Mouse (Mus musculus) frontal cortex, adult (tissue): ENCODE measurements at regions not wholly inside any gene's neighbourhood (a gene's known extent, or its start where the extent isn't known, plus 50 kb on each side); places are given as distances from the start of the nearest gene placed in this dataset.

ENCODE experiments used
- ATAC-seq: cut with Nextera tagmentation; 2 replicates; pipeline ENCODE4 v1.9.2; 2017; ENCODE audit warnings: mild to moderate bottlenecking, moderate library complexity, mixed read lengths; ENCODE audit not compliant: low TSS enrichment

DNA sequence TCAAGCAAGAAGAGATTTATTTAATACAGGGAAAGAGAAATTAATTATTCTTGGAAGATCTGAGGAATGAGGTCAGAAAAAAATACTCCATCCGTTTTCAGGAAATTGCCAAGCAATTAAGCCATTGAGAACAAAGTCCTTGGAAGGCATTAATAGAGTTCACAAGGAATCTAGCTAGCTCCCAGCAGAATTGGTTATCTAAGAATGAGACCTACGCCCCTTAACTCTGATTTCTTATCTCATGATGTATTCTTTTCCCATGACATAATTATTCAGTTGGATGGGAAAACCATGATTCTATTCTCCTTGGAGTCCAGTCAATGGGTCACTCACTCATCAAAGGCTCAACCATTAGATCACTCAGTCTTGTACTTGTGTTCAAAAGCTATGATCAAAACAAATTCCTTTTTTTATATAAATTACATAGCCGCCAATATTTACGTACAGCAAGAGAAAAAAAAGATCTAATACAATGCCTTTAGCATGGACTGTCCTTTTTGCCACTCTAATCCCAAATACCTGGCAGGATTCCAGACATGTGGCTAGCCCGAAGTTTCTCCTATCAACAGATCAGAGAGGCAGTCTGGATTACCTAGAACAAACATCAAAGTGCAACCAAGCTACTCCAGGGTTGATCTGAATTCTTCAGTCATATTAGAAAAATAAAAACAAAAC is 213.3 kb downstream of the Galc start:
- no peak for ATAC-seq

DNA sequence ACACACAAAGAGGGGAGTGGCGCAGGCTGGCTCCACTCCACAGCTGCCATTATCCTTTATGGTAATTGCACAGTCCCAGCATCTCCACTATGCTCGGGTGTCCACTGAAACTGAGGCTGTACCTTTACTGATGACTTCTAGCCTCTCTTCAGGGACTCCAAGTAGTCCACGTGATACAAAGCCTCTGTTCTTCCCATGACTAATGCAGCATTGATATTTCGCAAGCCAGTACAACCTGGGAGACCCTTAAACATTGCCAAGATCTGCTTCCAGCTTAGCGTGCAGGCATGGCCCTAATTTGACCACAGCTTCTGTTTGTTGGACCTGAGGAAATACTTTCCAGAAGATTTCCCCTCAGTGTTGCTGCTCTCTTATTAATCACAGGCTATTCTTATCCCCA is 215.8 kb downstream of the Galc start:
- no peak for ATAC-seq

DNA sequence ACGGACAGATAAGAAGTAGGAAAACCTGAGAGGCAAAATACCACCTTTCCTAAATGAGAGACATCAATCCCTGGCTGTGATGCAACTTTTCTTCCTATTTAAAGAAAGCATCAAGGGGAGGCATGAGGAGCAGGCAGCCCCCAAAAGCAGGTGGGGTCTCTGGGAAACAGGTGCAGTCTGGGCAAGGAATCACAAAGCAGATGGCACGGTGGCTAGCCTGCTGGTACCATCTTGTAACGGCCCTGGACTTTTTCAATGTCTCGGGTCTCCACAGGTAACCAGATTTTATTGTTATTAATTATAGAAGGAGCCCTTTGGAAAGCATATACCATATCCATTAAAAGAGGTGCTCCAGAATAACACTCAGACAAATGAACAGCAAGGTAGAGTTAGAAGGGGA is 219.6 kb downstream of the Galc start:
- ATAC-seq = no peak

DNA sequence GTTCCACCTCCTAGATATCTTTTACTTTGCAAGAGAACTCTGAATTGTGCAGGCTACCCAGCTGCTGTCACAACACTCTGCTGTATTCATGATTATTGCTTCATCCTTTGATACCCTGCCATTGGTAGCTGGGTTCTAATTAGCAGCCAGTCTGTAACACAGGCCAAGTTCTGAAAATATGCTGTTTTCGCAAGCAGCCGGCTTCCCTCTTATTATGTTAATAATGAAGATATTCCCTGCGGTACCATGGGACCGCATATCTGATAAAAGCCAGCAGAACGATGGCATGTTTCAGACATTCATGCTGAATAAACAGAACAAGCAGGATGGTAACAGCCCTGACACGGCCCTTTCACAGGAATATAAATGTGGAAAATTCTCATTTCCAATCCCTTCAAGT is 235.6 kb downstream of the Galc start:
- peak; percentile 59; the same call in 1 of the 2 replicates for ATAC-seq

DNA sequence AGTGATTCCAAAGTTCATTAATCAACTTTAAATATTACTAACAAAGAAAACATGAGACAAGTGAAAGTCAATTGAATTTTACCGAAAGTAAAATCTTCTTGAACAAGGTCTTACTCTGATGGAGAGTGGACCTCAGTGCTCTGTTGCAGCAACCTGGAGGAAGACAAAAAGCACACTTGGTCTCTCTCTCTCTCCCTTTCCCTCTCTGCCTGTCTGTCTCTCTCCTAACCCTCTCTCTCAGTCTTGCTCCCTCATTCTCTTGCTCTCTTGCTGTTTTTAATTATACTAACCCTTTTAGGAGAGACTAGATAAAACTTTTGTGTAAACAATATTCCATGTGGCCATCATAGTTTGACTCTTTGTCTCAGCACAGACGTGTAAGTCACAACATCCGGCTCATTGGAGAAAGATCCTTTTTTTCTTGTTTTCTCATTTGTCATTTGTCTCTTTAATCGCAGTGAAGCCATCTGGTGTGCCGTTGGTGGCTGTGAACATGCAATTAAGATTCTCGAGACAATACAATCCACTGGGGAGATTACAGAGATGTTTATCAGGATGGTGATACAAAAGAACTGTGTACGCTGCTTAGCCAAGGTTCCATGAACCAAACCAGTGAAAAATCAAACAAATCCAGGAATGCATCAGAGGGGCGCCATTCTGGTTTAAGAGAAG is 244.5 kb downstream of the Galc start:
- no peak for ATAC-seq

DNA sequence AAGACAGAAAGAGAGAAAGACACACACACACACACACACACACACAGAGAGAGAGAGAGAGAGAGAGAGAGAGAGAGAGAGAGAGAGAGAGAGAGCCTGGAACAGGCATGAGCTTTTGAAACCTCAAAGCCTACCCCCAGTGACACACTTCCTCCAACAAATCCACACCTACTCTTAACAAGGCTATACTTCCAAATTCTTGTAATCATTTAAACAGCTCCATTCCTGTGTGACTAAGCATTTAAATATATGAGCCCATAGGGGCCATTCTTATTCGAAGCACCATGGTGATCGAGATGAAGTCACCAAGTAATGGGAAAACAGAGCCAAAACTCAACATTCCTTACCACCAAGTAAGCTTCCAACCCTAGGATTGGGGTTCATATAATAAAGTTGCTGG is 250.1 kb downstream of the Galc start:
- no peak for ATAC-seq

DNA sequence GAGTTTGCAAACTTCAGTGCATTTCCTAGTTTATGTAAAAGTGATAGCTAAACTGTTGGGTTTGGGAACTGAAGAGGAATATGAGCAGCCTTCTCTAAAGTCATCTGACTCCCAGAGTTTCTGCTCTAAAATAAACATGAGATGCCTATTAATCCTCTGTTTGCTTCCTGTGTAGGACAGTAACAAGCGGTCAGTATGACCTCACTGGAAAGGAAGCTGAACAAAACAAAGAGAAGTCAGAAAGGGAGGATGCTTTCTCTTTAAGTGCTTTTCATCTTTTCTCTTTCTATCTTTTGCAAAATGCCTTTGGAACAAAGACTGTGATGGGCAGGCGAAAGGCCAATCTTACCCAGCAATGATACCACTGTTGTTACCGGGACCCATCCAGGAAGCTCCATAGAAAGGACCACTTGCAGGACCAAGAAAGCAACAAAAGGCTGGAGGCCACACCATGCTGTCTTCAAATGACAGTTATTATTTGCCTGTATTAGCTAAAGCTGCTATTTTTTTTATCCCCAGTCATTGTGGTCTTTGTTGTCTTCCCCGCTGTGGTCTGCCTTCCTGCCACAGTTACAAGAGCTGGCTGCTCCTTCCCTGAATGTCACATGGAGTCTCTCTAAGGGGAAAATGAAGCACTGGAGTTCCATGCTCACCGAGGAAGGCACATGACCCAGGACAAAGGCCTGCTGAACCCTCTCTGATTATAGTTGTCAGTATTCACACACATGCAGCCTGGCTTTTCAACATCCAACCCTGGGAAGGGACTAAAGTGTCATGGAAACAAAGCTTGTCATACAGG is 253.4 kb downstream of the Galc start:
- ATAC-seq = no peak

DNA sequence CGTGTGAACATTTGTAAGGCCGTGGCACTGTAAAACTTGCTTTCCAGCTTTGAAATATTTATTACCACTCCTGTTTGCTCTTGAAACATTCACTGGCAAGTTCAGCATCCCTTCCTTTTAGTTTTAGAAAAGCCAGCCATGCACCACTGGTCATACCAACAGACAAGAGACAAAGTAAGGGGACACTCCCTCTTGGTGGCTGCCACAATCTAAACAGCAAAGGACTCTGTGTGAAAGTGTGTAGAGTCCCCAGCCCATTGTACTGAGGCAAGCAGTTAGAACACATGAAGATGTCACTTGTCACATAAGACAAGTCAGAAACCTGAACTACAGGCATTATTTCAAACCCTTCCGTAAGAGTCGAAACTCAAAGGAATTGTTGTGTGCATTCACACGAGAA is 257.0 kb downstream of the Galc start:
- ATAC-seq = no peak

DNA sequence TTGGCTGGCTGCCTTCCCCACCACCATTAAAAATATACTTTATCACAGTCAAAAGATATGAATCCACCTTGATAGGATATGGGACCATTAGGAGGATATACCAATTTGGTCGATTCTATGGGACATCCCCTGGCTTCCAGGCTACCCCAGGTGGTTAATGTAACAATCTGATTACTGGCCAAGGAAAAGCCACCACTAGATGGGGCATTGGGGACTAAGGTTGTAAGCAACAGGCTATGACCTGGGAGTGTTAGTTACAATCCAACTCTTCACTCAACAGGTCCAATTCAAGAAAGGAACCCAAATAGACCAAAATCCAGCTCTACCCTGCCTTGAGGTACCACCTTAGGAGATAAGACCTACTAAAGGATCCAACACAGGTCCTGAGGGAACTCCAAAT is 264.4 kb downstream of the Galc start:
- no peak for ATAC-seq

DNA sequence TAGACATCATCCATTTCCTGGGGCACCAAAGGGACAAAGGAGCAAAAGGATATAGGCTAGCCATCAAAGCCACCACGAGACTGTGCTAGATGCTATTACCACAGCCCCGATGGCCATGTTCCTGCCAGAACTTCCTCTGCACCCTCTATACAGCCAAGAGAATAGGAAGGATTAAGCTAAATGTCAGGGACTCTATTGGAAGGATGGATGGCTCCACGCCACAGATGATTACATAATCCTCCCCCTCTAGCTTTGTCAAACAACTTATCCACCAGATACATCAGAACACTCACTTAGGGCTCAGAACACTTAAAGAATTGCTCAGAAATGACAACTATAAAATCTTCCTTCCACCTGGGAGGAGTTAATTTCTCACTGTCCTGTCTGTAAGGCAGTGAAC is 265.3 kb downstream of the Galc start:
- peak; percentile 57 for ATAC-seq

DNA sequence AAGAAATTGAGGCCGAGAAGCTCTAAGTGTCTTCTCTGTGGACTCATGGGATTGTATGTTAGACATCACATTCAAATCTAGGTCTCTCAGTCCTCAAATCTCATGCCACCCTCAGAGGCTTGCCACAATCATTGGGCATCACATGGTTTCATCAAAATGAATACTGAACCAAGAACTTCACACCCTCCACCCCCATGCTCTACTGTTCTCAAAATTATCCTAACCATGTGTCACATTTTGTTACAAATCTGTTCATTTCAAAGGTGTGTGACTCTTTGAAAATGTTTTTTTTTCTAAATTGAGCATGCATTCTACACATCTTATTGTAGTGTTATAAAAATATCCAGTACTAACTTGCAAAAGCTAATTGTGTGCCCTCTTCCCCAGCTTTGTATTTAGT is 275.9 kb downstream of the Galc start:
- ATAC-seq = peak; percentile 98

DNA sequence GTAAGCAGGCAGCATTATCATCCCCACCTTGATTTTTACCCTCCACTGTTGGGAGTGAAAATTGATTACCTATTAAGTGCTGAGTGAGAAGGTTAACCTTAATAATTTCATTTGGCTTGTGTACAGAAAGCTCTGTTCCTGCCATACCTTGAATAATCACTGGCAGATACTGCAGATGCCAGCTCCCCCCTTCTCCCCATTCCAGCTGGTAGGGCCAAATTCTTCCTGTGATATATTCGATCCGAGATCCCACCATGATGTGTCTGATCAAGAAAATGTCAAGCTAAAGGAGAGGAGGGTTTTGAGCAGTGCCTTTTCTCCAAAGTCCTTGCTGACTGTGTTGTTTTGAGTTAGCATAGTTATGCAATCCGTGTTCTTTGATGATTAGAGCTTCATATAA is 280.6 kb downstream of the Galc start:
- ATAC-seq = no peak

DNA sequence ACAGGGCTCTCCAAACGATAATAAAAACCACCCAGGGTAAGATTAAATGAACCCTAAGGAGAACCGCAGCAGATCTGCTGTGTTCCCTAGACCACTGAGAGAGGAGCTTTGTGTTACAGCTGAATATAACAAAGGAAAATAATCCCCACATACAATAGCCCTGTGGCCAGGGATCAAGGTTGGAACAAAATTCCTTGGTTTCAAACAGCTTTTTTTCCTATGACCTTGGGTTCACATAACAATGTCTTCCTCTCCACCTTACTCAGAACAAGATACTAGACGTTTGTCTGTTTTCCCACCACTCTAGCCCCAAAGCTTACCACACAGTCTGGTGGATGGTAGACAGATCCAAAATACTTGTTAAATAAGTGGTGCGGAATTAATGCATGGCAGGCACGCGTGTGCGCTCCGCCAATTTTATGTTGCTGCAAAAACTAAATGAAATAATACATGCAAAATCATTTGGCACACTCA is 281.0 kb downstream of the Galc start:
- ATAC-seq = no peak

DNA sequence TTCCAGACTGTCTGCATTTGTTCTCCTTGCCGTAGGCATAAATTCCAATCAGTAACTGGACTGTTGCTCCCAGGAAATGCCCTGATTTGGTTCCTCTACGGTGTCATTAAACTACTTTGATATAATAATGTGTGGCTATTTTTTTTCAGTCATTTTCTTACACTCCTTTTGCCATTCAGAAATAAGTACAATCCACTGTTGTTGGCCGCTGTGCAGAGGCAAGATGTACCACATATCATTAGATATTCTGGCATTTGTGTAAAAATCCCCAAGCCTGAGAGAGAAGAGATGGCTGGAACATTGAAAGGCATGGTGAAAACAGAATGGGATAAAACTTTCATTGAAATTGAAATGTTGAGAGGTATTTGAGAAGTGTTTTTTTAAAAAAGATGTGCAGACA is 281.6 kb downstream of the Galc start:
- ATAC-seq = no peak

DNA sequence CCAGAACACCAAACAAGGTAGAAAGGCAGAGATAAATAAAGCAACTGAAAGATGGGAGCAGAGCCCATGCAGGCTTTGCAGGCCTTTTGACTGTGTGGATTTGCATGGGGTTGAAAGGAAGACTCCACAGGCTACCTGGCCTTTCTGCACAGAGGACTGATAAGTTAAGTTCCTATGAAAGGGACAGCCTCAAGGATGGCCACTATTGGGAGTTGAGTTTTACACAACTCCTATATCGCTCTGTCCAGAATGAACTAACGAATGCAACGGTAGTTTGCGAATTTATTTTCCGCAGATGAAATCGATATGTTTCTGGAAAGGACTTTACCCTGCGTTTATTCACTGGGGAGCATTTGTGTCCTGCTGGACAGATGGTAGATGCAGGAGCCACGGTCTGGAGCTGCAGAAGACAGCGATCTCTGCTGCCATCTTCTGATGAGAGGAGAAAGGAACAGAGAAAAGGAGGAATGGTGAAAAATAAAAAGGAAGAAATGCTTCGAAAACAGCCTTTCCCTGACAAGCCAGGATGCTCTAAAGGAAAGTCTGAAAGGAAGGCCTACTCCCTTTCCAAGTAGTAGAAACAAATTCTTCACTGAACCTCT is 285.2 kb downstream of the Galc start:
- peak; percentile 92 for ATAC-seq

DNA sequence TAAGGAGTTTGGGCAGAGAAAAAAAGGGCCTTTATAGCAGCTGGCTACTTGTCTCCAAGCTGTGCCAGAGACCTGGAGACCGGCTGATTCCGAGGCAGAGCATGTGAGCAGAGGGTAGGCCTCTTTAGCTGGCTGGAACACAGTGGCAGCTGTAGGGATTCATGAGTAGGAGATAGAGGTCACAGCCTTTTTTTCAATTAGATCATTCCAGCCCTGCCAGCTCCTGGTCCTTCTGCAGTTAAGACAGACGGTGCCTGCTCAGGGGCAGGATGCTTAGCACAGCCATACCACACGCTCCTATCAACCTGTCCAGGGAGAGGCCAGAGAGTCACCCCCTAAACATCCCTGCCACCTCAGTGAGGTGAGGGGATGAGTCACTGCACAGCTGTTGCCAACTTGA is 302.1 kb downstream of the Galc start:
- no peak for ATAC-seq

DNA sequence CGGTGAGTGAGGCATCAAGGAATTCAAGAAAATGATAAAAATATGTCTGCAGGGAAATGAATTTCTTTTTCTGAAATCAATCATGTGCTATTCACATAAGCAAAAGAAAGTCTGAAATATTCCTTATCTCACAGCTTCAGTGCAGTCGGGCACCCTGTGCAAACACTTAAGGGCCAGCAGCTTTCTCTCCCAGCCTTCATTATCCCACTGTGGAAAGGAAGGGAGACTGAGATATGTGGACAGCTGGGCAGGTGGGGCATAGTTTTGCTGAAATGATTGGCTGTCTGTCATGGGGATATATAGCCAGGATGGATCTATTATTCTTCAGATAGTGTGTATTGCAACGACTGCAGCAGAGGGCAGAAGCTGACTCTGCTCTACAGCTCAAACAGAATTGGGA is 305.9 kb downstream of the Galc start:
- ATAC-seq = no peak

DNA sequence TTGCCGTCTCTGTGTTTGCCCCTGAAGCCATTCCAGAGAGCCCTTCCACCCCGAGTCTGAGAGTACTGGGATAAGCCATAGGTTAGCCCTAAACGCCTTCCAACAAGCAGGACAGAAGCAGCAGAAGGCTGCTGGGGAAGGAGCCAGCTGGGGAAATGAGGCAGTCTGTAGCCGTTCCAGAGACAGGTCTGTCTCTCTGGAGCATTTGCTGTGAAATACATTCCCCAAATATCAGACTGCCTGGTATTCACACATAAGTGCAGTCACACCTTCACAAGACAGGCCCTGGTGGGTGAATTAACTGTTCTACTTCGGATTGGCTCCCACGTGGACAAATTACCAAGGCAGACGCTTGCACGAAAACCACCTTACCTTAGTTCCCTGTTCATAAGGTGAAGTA is 307.1 kb downstream of the Galc start:
- ATAC-seq = peak; percentile 65

DNA sequence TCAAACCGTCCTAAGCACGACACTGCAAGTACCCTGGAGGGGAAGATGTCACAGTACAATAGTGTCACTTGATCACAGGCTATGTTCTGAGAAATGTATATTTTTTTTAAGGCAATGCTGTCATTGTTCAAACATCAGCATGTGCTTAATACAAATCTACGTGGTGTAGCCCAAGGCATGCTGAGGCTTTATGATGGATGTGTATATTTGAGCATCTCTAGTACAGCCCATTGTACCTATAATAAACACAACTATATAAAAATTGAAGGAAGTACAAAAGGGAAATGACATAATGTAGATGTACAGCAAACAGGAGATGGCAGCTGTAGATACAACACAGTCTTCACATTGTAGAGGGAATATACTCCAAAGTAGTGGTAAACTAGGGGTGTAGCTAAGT is 309.2 kb downstream of the Galc start:
- ATAC-seq = no peak

DNA sequence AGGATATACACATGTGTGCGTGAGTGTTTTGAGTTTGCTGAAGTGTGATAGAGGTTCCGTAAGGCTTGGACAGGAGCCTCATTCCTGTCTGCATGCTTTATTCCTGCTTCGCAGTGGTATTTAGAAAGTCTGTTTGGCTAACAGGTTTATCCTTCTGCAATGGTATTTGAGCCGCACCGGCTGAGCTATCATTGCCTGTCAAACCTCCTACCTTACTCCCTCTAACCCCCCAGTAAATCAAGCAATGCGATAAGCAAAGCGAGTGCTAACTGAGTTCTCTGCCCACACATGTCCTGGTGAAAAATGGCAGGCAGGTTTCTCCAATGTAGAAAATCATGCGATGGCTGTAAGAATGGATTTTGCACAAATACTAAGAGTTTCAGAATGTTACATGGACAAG is 311.8 kb downstream of the Galc start:
- ATAC-seq = peak; percentile 27

DNA sequence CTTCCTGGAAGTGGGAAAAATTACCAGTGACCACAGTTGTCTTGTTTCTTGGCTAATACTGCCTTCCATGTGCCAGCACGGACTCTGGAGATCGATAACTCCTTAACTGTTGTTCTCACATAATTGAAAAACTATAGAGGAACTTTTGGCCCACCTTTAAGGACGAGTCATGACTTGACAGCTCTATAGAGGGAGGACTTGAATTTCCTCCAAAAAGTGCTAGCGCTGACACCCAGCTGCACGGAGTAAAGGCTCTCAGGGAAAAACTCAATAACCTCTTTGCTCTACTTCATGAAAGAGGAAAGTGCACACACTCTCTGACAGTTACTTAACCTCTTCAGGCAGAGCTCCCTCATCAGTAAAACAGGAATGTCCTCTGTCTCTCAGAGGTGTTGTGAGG is 320.9 kb downstream of the Galc start:
- no peak for ATAC-seq

DNA sequence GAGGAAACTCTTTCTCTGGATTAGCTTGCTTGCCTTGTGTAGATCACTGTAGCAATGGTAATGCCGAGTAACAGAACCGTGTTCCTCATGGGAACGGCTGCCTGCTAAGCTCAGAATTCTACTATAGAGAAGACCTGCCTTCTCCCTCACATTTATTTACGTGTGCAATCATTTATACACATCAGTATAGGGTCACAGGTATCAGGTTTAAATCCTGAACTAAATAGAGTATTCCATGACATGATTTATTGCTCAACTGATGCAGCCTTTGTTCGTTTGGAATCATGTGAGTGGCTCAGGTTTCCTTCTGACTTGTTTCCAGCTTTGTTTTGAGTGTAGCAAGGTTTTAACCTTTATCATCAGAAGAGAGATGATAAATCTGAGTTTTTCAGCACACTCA is 329.4 kb downstream of the Galc start:
- ATAC-seq = no peak

DNA sequence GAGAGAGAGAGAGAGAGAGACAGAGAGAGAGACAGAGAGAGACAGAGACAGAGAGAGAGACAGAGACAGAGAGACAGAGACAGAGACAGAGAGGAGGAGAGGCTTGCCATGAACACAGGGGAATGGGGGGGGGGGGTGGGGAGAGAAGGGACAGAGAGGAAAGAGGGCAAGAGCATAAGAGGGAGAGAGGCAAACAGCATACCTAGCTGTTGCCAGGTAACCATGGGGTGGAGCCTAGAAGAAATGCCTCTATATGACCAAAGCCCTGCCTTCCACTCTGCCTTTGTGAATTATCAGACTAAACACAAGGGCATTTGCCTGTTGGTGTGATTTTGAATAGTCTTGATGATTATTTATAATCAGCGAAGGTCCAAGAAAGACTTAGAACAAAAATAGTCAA is 332.2 kb downstream of the Galc start:
- ATAC-seq = no peak
